Mouse (Mus musculus): ENCODE results near the gene Ripor3. TPM values are rescaled to one million over a fixed set of nuclear protein-coding genes. Genes with fewer than 3 reads are reported as not detected.

The Ripor3 gene
- polyA plus RNA-seq, 2 experiments from 2014 or later, result 0.43 to 0.70 TPM

- no peak for ATAC-seq
These were observed 79.4 kb downstream of the Ripor3 start for GRCm38 (mm10) chr2:167930975-167931374.

Other genes starting within 250 kb of the Ripor3 start
- 100 to 1,000 TPM; 146 to 155 TPM for gene Ptpn1, start 78.6 kb downstream of the Ripor3 start, polyA plus RNA-seq (2017; shearing (Covaris generic))
- gene Pard6b, start 70.4 kb upstream of the Ripor3 start, polyA plus RNA-seq (2017; shearing (Covaris generic)), result 1 to 10 TPM in 1 of 2 experiments, under 1 TPM in 1; 0.48 to 1.1 TPM
- gene Adnp, start 196.5 kb upstream of the Ripor3 start, polyA plus RNA-seq (2017; shearing (Covaris generic)), result 1 to 10 TPM in 1 of 2 experiments, under 1 TPM in 1; 0.63 to 4.7 TPM
- 10 to 100 TPM; 14.2 to 20.0 TPM for gene Gm20716, start 219.7 kb upstream of the Ripor3 start, polyA plus RNA-seq (2017; shearing (Covaris generic))
- 10 to 100 TPM; 62.6 to 96.1 TPM for gene Dpm1, start 220.0 kb upstream of the Ripor3 start, polyA plus RNA-seq (2017; shearing (Covaris generic))
- gene Mocs3, start 220.0 kb upstream of the Ripor3 start, polyA plus RNA-seq (2017; shearing (Covaris generic)), result 1 to 10 TPM in 1 of 2 experiments, under 1 TPM in 1; 0.40 to 1.2 TPM